In the genomic region with DNA sequence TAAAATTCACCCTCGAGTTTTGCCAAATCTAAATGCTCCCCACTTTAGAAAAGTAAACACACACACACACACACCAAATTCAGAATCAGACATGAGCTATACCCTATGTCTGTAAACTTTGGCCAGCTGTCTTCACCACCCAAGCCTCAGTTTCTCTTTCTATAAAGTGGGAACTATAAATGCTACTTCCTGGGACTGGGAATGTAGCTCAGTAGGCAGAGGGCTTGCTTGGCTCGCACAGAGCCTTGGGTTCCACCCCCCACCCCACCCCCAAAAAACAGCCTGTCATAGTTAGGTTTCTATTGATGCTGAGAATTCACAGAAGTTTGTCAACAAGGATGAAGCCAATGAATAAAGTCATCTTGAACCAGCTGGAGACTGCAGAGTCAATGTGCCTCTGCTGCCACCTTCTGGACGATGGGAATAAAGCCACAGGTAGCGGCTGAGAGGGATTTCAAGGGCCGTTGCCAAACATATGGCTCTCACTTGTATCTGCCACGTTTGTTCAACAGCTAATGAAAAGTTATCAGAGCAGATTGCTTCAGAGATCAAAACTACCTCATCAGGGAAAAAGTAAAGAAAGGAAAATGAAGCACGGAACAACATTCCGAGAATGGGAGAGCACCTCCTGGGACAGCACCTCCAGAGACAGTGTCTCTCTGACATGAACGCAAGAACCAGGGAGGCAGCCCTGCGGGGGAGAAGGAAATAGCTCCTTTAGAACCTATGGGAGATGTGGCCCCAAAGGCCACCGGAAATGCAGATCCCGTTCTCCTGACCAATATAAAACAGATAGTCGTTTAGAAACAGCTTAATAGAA, we compare ENCODE assay signal across 8 mouse cellular contexts. TPM values are rescaled to one million over a fixed set of nuclear protein-coding genes. Genes with fewer than 3 reads are reported as not detected.
DNase-seq lines count a peak whose midpoint lies in the region; ATAC-seq and TF ChIP-seq lines count a peak whose summit lies in the region.

No protein-coding gene starts in this region.

- peak overlapping the region; percentile 32; the same call in 1 of the 2 replicates for H3K4me2 ChIP-seq in embryonic facial prominence, embryonic 15.5 days (replicated peaks)
- peak overlapping the region; percentile 42; the same call in 1 of the 2 replicates for H3K4me2 ChIP-seq in heart, embryonic 13.5 days
- no peak overlapping the region for H3K4me2 ChIP-seq in liver, embryonic 13.5 days

- no peak overlapping the region for H3K4me3 ChIP-seq in bone marrow, adult 2 months (replicated peaks; ENCODE audit: control insufficient read depth, low read depth, low read length)
- H3K4me3 ChIP-seq in embryonic facial prominence, embryonic 15.5 days (replicated peaks): 0 out of 2 replicates have a peak overlapping the region, but pooled peaks have one; percentile 4
- H3K4me3 ChIP-seq in heart, embryonic 13.5 days: no peak overlapping the region
- no peak overlapping the region for H3K4me3 ChIP-seq in liver, embryonic 13.5 days (replicated peaks)
- no peak overlapping the region for H3K4me3 ChIP-seq in olfactory bulb, adult 2 months (ENCODE audit: insufficient read depth, low read depth, low read length)

- TF ChIP-seq CTCF in bone marrow, adult 2 months (IDR thresholded peaks at IDR 0.05; ENCODE audit: control insufficient read depth, insufficient read depth, low read length): peak; percentile 92
- peak; percentile 56; the same call in 1 of the 2 replicates for TF ChIP-seq CTCF in olfactory bulb, adult 2 months (IDR thresholded peaks at IDR 0.05; ENCODE audit: insufficient read depth, low read depth, low read length)

- peak; percentile 83 for ATAC-seq in CD4-positive, CD25-positive, alpha-beta regulatory T cell, adult 4 months
- ATAC-seq in embryonic facial prominence, embryonic 15.5 days (ENCODE audit: insufficient number of reproducible peaks, low FRiP score, low TSS enrichment, low read depth): peak; percentile 66
- no peak for ATAC-seq in heart, embryonic 13.5 days (ENCODE audit: extremely low read depth, insufficient number of reproducible peaks, low FRiP score, low TSS enrichment)
- no peak for ATAC-seq in liver, embryonic 13.5 days (ENCODE audit: low read depth)

- H3K36me3 ChIP-seq in embryonic facial prominence, embryonic 15.5 days: no peaks in the 10 kb centered on the region
- no peaks in the 10 kb centered on the region for H3K36me3 ChIP-seq in heart, embryonic 13.5 days
- no peaks in the 10 kb centered on the region for H3K36me3 ChIP-seq in liver, embryonic 13.5 days

- 22% methylated on average over 13 of the region's 13 CpGs for WGBS in bone marrow, adult 2 months
- 11% methylated on average over 13 of the region's 13 CpGs for WGBS in embryonic facial prominence, embryonic 15.5 days
- WGBS in heart, embryonic 13.5 days: 16% methylated on average over 13 of the region's 13 CpGs
- WGBS in liver, embryonic 13.5 days (ENCODE audit: insufficient replicate concordance): 17% methylated on average over 13 of the region's 13 CpGs
- 27% methylated on average over 13 of the region's 13 CpGs for WGBS in olfactory bulb, adult 2 months

- no peaks in the 10 kb centered on the region for H3K9me3 ChIP-seq in embryonic facial prominence, embryonic 15.5 days (replicated peaks)
- no peaks in the 10 kb centered on the region for H3K9me3 ChIP-seq in heart, embryonic 13.5 days
- H3K9me3 ChIP-seq in liver, embryonic 13.5 days (replicated peaks): no peaks in the 10 kb centered on the region

- TF ChIP-seq POLR2A in bone marrow, adult 2 months (IDR thresholded peaks at IDR 0.05; ENCODE audit: borderline replicate concordance, control insufficient read depth, low read depth, low read length): no peak
- TF ChIP-seq POLR2A in olfactory bulb, adult 2 months (IDR thresholded peaks at IDR 0.05; ENCODE audit: insufficient read depth, low read depth, low read length): no peak

- H3K9ac ChIP-seq in embryonic facial prominence, embryonic 15.5 days: no peak overlapping the region
- H3K9ac ChIP-seq in heart, embryonic 13.5 days: no peak overlapping the region
- H3K9ac ChIP-seq in liver, embryonic 13.5 days: no peak overlapping the region

- no peak overlapping the region for H3K27ac ChIP-seq in bone marrow, adult 2 months (ENCODE audit: control insufficient read depth, insufficient read depth, low read depth, low read length, poor library complexity)
- peak overlapping the region; percentile 58; the same call in 1 of the 2 replicates for H3K27ac ChIP-seq in embryonic facial prominence, embryonic 15.5 days (replicated peaks)
- no peak overlapping the region for H3K27ac ChIP-seq in heart, embryonic 13.5 days (replicated peaks)
- no peak overlapping the region for H3K27ac ChIP-seq in liver, embryonic 13.5 days
- H3K27ac ChIP-seq in olfactory bulb, adult 2 months (ENCODE audit: insufficient read depth, low read depth, low read length): no peak overlapping the region

- no peaks in the 10 kb centered on the region for H3K4me1 ChIP-seq in bone marrow, adult 2 months (ENCODE audit: control insufficient read depth, insufficient read depth, low read length)
- H3K4me1 ChIP-seq in embryonic facial prominence, embryonic 15.5 days: peaks cover 15% of the 10 kb centered on the region
- peaks cover 20% of the 10 kb centered on the region for H3K4me1 ChIP-seq in heart, embryonic 13.5 days
- H3K4me1 ChIP-seq in liver, embryonic 13.5 days (replicated peaks): peaks cover 8% of the 10 kb centered on the region
- H3K4me1 ChIP-seq in olfactory bulb, adult 2 months (ENCODE audit: control insufficient read depth, insufficient read depth, low read length): no peaks in the 10 kb centered on the region

- H3K27me3 ChIP-seq in embryonic facial prominence, embryonic 15.5 days: no peaks in the 10 kb centered on the region
- H3K27me3 ChIP-seq in heart, embryonic 13.5 days (replicated peaks): peaks cover 11% of the 10 kb centered on the region; the same call in 1 of the 2 replicates
- H3K27me3 ChIP-seq in liver, embryonic 13.5 days: peaks cover 15% of the 10 kb centered on the region; the same call in 1 of the 2 replicates

- DNase-seq in kidney, postnatal 25 days: peak; percentile 81 to 89
- peak; percentile 39 for DNase-seq in liver, embryonic 13.5 days
- peak; percentile 25 to 30 for DNase-seq in thymus, adult 18-20 months

RNA-seq across cellular contexts. Expression of a gene that starts 42.3 kb away (rescaled TPM):
- 10 to 100 TPM; 39.3 to 52.3 TPM for polyA plus RNA-seq in CD4-positive, CD25-positive, alpha-beta regulatory T cell, adult 4 months (2017; shearing (Covaris generic))
- polyA plus RNA-seq in bone marrow, adult 2 months (2011; ENCODE audit: insufficient read depth, insufficient read length, low replicate concordance, missing spikeins): 18.1 and 27.5 TPM in 2 replicates
- 45.2 and 52.1 TPM in 2 replicates for polyA plus RNA-seq in embryonic facial prominence, embryonic 15.5 days (2015; fragmentation: Nextera tagmentation; extraction: Ambion mirVana)
- 28.3 and 31.1 TPM in 2 replicates for polyA plus RNA-seq in heart, embryonic 13.5 days (2015; fragmentation: Nextera tagmentation; extraction: Ambion mirVana)
- polyA plus RNA-seq in liver, embryonic 13.5 days (2015; fragmentation: Nextera tagmentation; extraction: Ambion mirVana): 30.0 and 42.6 TPM in 2 replicates
- polyA plus RNA-seq in olfactory bulb, adult 2 months (2012; ENCODE audit: insufficient read depth, insufficient read length, low replicate concordance, missing spikeins): not detected in 2 replicates

Comparison
In these comparisons a context has a peak if more than half of its experiments do, and no peak if none do; other contexts are left out.
1. ATAC-seq: peak in CD4-positive, CD25-positive, alpha-beta regulatory T cell, adult 4 months (single experiment) and embryonic facial prominence, embryonic 15.5 days (single experiment); none in heart, embryonic 13.5 days (single experiment) and liver, embryonic 13.5 days (single experiment).
2. DNase-seq: peak in every context shown above with its lines; median percentile 85 in kidney, postnatal 25 days; 39 in liver, embryonic 13.5 days; 28 in thymus, adult 18-20 months.